Mouse (Mus musculus): ENCODE results near the gene Tgfb2. TPM values are rescaled to one million over a fixed set of nuclear protein-coding genes. Genes with fewer than 3 reads are reported as not detected.

Tgfb2 gene
- total and polyA plus RNA-seq, 3 experiments, result 0.12 to 0.19 TPM; not detected in 1

GRCm38 (mm10) chr1:186650011-186650410 lies 55.8 kb downstream of the Tgfb2 start:
- TF ChIP-seq ETS1 (IDR thresholded peaks at IDR 0.05; ENCODE audit: low read depth, low read length) (no peak), MAZ (IDR thresholded peaks at IDR 0.05; ENCODE audit: low read depth, low read length) (no peak), SMC3 (IDR thresholded peaks at IDR 0.05; ENCODE audit: low read depth, low read length) (no peak), USF2 (IDR thresholded peaks at IDR 0.05; ENCODE audit: borderline replicate concordance in 1 of 2, insufficient read depth in 1 of 2, low read depth in 1 of 2, low read length in 2 of 2) (no peak), E2F4 (IDR thresholded peaks at IDR 0.05; ENCODE audit: borderline replicate concordance, low read depth, low read length) (no peak), KAT2A (conservative IDR thresholded peaks at IDR 0.05; ENCODE audit: low read depth, low read length) (no peak), GABPA (IDR thresholded peaks at IDR 0.05; ENCODE audit: low read depth, low read length) (no peak), SIN3A (IDR thresholded peaks at IDR 0.05; ENCODE audit: low read length) (no peak), HCFC1 (IDR thresholded peaks at IDR 0.05; ENCODE audit: low read depth, low read length) (no peak), MXI1 (IDR thresholded peaks at IDR 0.05; ENCODE audit: low read depth, low read length) (no peak), POLR2AphosphoS5 (IDR thresholded peaks at IDR 0.05; ENCODE audit: borderline replicate concordance, low read depth, low read length) (no peak), EP300 (IDR thresholded peaks at IDR 0.05; ENCODE audit: low read depth in 1 of 2, low read length in 2 of 2) (no peak), USF1 (IDR thresholded peaks at IDR 0.05; ENCODE audit: low read depth, low read length) (no peak), POLR2A (IDR thresholded peaks at IDR 0.05; ENCODE audit: control insufficient read depth in 1 of 2, insufficient read depth in 1 of 2, low read depth in 1 of 2, low read length in 2 of 2, poor library complexity in 1 of 2) (no peak), BHLHE40 (IDR thresholded peaks at IDR 0.05; ENCODE audit: borderline replicate concordance, low read depth, low read length) (no peak), CHD1 (IDR thresholded peaks at IDR 0.05; ENCODE audit: low read depth, low read length) (no peak), MEF2A (IDR thresholded peaks at IDR 0.05; ENCODE audit: extremely low read depth, insufficient replicate concordance, low read depth, low read length, poor library complexity, severe bottlenecking) (no peak), ZKSCAN1 (IDR thresholded peaks at IDR 0.05; ENCODE audit: low read depth, low read length) (no peak), MAX (IDR thresholded peaks at IDR 0.05; ENCODE audit: low read length) (no peak)

More at GRCm38 (mm10) chr1:186650011-186650410, 55.8 kb downstream of the Tgfb2 start:
- Histone ChIP-seq H3K36me3 (ENCODE audit: control insufficient read depth in 1 of 2, insufficient read depth in 2 of 2, low read length in 2 of 2) (no peaks in the 10 kb centered on the region), H3K4me1 (ENCODE audit: control insufficient read depth in 1 of 2, insufficient read depth in 2 of 2, low read length in 2 of 2) (no peaks in the 10 kb centered on the region), H3K27me3 (ENCODE audit: control insufficient read depth in 1 of 2, insufficient read depth in 2 of 2, low read length in 2 of 2) (no peaks in the 10 kb centered on the region), H3K79me2 (ENCODE audit: control insufficient read depth, insufficient read depth, low read length, poor library complexity) (no peaks in the 10 kb centered on the region), H3K9ac (ENCODE audit: control insufficient read depth, low read depth, low read length, poor library complexity, severe bottlenecking) (no peak overlapping the region), H3K4me3 (ENCODE audit: control insufficient read depth in 1 of 2, insufficient read depth in 1 of 2, low read depth in 2 of 2, low read length in 2 of 2) (no peak overlapping the region), H3K9me3 (replicated peaks; ENCODE audit: insufficient read depth, low read length) (no peaks in the 10 kb centered on the region), H3K27ac (ENCODE audit: control insufficient read depth, low read depth, low read length) (no peak overlapping the region)
- no peak for DNase-seq (ENCODE audit: low read depth, low spot score)

Measured in MEL (cell line).